Mouse (Mus musculus) megakaryocyte, adult 5-6 weeks (primary cell): ENCODE data around the gene Man2a2. TPM values are rescaled to one million over a fixed set of nuclear protein-coding genes. Genes with fewer than 3 reads are reported as not detected.

Source experiments
- total RNA-seq, 2 experiments: library from RNA; stranded (forward) in 1 of 2; stranded (reverse) in 1 of 2; fragments of 153-499, 151-499 nt in 1 of 2; fragments of 221-1000, 200-1000 nt in 1 of 2; gene quantifications; 2 replicates each; pipeline versions ENCODE4 v1.2.3 to v1.2.4; 2015 to 2017

Man2a2 gene
- total RNA-seq, 2 experiments from 2014 or later, result 25.3 to 27.8 TPM

Other genes with a start within 250 kb of the Man2a2 start
- 10.1 and 13.7 TPM in 2 replicates for gene Sema4b, start 184.5 kb downstream of the Man2a2 start, total RNA-seq (2015)
- 10.5 and 11.1 TPM in 2 replicates for gene Sema4b, start 184.5 kb downstream of the Man2a2 start, total RNA-seq (2017)
- 107 and 134 TPM in 2 replicates for gene Cib1, start 138.6 kb downstream of the Man2a2 start, total RNA-seq (2015)
- gene Cib1, start 138.6 kb downstream of the Man2a2 start, total RNA-seq (2017), result 86.5 and 98.1 TPM in 2 replicates
- gene Gdpgp1, start 138.5 kb downstream of the Man2a2 start, total RNA-seq (2015), result 5.2 and 5.4 TPM in 2 replicates
- gene Gdpgp1, start 138.5 kb downstream of the Man2a2 start, total RNA-seq (2017), result 1.9 and 2.7 TPM in 2 replicates
- 0.07 TPM in 1 of 2 replicates, not detected in the other for gene Ttll13, start 125.0 kb downstream of the Man2a2 start, total RNA-seq (2015)
- gene Ttll13, start 125.0 kb downstream of the Man2a2 start, total RNA-seq (2017), result 0.12 TPM in 1 of 2 replicates, not detected in the other
- 24.8 and 28.1 TPM in 2 replicates for gene Ngrn, start 110.2 kb downstream of the Man2a2 start, total RNA-seq (2015)
- gene Ngrn, start 110.2 kb downstream of the Man2a2 start, total RNA-seq (2017), result 21.4 and 21.8 TPM in 2 replicates
- 15.1 and 31.9 TPM in 2 replicates for gene Vps33b, start 101.7 kb downstream of the Man2a2 start, total RNA-seq (2015)
- 23.1 and 29.8 TPM in 2 replicates for gene Vps33b, start 101.7 kb downstream of the Man2a2 start, total RNA-seq (2017)
- 151 and 153 TPM in 2 replicates for gene Prc1, start 76.9 kb downstream of the Man2a2 start, total RNA-seq (2015)
- 210 and 224 TPM in 2 replicates for gene Prc1, start 76.9 kb downstream of the Man2a2 start, total RNA-seq (2017)
- gene Rccd1, start 46.9 kb downstream of the Man2a2 start, total RNA-seq (2015), result 2.6 and 4.2 TPM in 2 replicates
- 7.3 and 10.3 TPM in 2 replicates for gene Rccd1, start 46.9 kb downstream of the Man2a2 start, total RNA-seq (2017)
- 4.1 and 4.7 TPM in 2 replicates for gene Unc45a, start 30.4 kb downstream of the Man2a2 start, total RNA-seq (2015)
- 7.2 and 13.0 TPM in 2 replicates for gene Unc45a, start 30.4 kb downstream of the Man2a2 start, total RNA-seq (2017)
- gene Hddc3, start 28.3 kb downstream of the Man2a2 start, total RNA-seq (2015), result 6.7 and 8.5 TPM in 2 replicates
- gene Hddc3, start 28.3 kb downstream of the Man2a2 start, total RNA-seq (2017), result 6.1 and 11.1 TPM in 2 replicates
- 260 and 265 TPM in 2 replicates for gene Fes, start 16.6 kb upstream of the Man2a2 start, total RNA-seq (2015)
- 252 and 267 TPM in 2 replicates for gene Fes, start 16.6 kb upstream of the Man2a2 start, total RNA-seq (2017)
- gene Furin, start 34.1 kb upstream of the Man2a2 start, total RNA-seq (2015), result 28.0 and 34.1 TPM in 2 replicates
- 13.8 and 21.3 TPM in 2 replicates for gene Furin, start 34.1 kb upstream of the Man2a2 start, total RNA-seq (2017)
- gene Blm, start 163.7 kb upstream of the Man2a2 start, total RNA-seq (2015), result 38.8 and 45.4 TPM in 2 replicates
- gene Blm, start 163.7 kb upstream of the Man2a2 start, total RNA-seq (2017), result 27.1 and 30.9 TPM in 2 replicates